Mouse (Mus musculus): ENCODE measurements around the gene Wdr35. TPM values are rescaled to one million over a fixed set of nuclear protein-coding genes. Genes with fewer than 3 reads are reported as not detected.

Gene Wdr35
- polyA plus RNA-seq, 1 experiment from 2014 or later = 14.6 TPM

DNA sequence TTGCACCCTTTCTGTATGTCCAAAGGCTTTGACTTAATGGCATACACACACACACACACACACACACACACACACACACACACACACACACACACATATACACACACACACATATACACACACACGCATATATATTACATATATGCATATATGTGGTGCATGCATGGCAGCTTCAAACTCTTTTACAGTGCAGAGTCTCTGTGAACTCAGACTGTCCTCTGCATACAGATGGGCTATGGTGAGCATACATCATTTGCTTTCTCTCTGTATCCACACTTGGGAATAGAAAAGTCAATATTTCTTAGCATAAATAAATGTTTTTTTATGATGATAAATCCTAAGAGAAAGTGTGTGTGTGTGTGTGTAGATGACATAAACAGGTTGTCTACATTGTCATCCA is 97.4 kb downstream of the Wdr35 start:
- no peaks in the 10 kb centered on the region for H3K4me1 ChIP-seq
- 79% methylated on average over 1 of the region's 1 CpGs for WGBS
- no peaks in the 10 kb centered on the region for H3K9me3 ChIP-seq

DNA sequence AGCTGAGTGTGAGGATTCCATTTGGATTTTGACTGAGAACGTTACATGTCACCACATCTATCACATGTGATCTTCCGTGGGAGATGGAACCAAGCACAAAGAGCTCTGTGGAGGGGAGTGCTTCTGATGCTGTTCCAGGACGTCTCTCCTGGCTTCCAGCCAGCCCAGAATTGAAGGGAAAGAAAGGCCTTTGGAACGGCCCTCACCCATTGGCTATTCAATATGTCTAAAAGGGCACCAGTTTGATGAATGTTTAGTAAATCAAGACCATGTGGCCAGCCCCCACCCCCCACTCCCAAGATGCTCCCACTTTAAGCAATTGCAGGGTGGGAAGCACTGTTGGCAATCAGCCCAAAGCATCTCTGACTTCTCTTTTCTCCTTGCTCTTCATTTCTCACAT is 97.8 kb downstream of the Wdr35 start:
- Histone ChIP-seq H3K27me3 (ENCODE audit: insufficient read depth, poor library complexity, severe bottlenecking) (no peaks in the 10 kb centered on the region), H3K9me3 (no peaks in the 10 kb centered on the region), H3K4me3 (no peak overlapping the region), H3K36me3 (no peaks in the 10 kb centered on the region), H3K4me1 (no peaks in the 10 kb centered on the region), H3K27ac (no peak overlapping the region)
- DNase-seq (ENCODE audit: low spot score) = no peak
- WGBS = 70% methylated on average over 4 of the region's 4 CpGs

More for the DNA sequence above, 97.4 kb downstream of the Wdr35 start:
- Histone ChIP-seq H3K27me3 (ENCODE audit: insufficient read depth, poor library complexity, severe bottlenecking) (no peaks in the 10 kb centered on the region), H3K27ac (no peak overlapping the region), H3K4me3 (no peak overlapping the region), H3K36me3 (no peaks in the 10 kb centered on the region)
- DNase-seq (ENCODE audit: low spot score) = no peak

- Histone ChIP-seq H3K4me1 (no peaks in the 10 kb centered on the region), H3K27ac (no peak overlapping the region), H3K27me3 (ENCODE audit: insufficient read depth, poor library complexity, severe bottlenecking) (no peaks in the 10 kb centered on the region), H3K9me3 (no peaks in the 10 kb centered on the region), H3K4me3 (no peak overlapping the region), H3K36me3 (no peaks in the 10 kb centered on the region)
- WGBS = 86% methylated on average over 3 of the region's 3 CpGs
- DNase-seq (ENCODE audit: low spot score) = no peak
Observed at GRCm38 (mm10) chr12:9077554-9078125, 103.9 kb downstream of the Wdr35 start.

Other genes starting within 250 kb of the Wdr35 start
- 44.5 and 75.8 TPM in 2 replicates for gene Sdc1, start 202.6 kb upstream of the Wdr35 start, polyA plus RNA-seq (2016; fragmentation: Nextera tagmentation; extraction: Ambion mirVana)
- 199 and 219 TPM in 2 replicates for gene Laptm4a, start 52.2 kb upstream of the Wdr35 start, polyA plus RNA-seq (2016; fragmentation: Nextera tagmentation; extraction: Ambion mirVana)
- 1.7 and 2.5 TPM in 2 replicates for gene Matn3, start 26.0 kb upstream of the Wdr35 start, polyA plus RNA-seq (2016; fragmentation: Nextera tagmentation; extraction: Ambion mirVana)
- 11.8 and 14.4 TPM in 2 replicates for gene Ttc32, start 56.1 kb downstream of the Wdr35 start, polyA plus RNA-seq (2016; fragmentation: Nextera tagmentation; extraction: Ambion mirVana)